Mouse (Mus musculus) liver, postnatal 0 days (tissue): ENCODE measurements around the gene Tbx2.

Experiments used
- CTCF ChIP-seq: sonication (generic); IDR thresholded peaks from 2 replicates; pipeline ENCODE4 v1.5.1; 2016; ENCODE audit warnings: antibody characterized with exemption, low read depth
- EP300 ChIP-seq: IDR thresholded peaks from 2 replicates; pipeline ENCODE4 v1.6.1; 2016; ENCODE audit warnings: antibody characterized with exemption, low read depth, mild to moderate bottlenecking

DNA sequence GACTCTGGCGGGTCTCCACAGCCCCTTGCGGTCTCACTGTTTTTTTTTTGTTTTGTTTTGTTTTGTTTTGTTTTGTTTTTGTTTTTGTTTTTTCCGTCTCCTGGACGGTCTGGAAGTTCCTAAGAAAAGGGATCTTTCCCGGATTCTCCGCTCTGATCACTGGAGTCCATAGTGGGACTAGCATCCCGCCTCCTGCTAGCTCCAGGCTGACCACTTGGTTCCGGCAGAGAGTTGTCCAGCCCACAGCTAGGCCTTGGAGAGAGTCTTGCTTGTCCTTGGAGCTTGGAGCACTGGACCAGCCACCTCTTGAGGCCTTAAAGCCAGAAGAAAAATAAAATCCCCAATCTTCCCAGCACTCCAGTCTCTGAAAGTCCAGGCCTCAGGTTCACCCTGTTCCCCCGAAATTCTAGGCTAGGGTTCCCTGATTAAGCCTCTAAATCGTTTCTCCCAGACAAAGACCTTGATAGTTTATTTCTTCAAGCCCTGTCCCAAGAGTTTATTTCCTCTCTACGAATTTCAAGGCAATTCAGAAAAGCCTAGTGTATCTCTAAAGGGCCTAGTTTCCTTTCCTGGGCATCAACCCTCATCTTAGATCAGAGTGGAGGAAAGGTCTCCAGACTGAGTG is 1.5 kb downstream of the Tbx2 start:
- no peak for TF ChIP-seq EP300
- TF ChIP-seq CTCF, result no peak
